Mouse (Mus musculus): ENCODE data around the gene Slc30a6. TPM values are rescaled to one million over a fixed set of nuclear protein-coding genes. Genes with fewer than 3 reads are reported as not detected.

The Slc30a6 gene
- polyA plus RNA-seq, 1 experiment from 2014 or later, result 27.3 TPM

- H3K27me3 ChIP-seq (replicated peaks), result no peaks in the 10 kb centered on the region
- H3K36me3 ChIP-seq, result peaks cover 69% of the 10 kb centered on the region
- H3K9ac ChIP-seq, result no peak overlapping the region
- 39% methylated on average over 4 of the region's 4 CpGs for WGBS
- H3K9me3 ChIP-seq (replicated peaks), result no peaks in the 10 kb centered on the region
- H3K4me1 ChIP-seq (replicated peaks), result no peaks in the 10 kb centered on the region
- no peak overlapping the region for H3K4me3 ChIP-seq
- ATAC-seq (ENCODE audit: insufficient number of reproducible peaks, low FRiP score), result no peak
- H3K27ac ChIP-seq (ENCODE audit: poor library complexity, severe bottlenecking), result no peak overlapping the region
- no peak overlapping the region for H3K4me2 ChIP-seq
These were observed 14.3 kb downstream of the Slc30a6 start for GRCm38 (mm10) chr17:74409722-74410121.

- H3K9ac ChIP-seq, result no peak overlapping the region
- no peak overlapping the region for H3K4me3 ChIP-seq
- WGBS, result 91% methylated on average over 8 of the region's 8 CpGs
- no peaks in the 10 kb centered on the region for H3K9me3 ChIP-seq (replicated peaks)
- H3K36me3 ChIP-seq, result peaks cover 72% of the 10 kb centered on the region
- no peak overlapping the region for H3K4me2 ChIP-seq
- ATAC-seq (ENCODE audit: insufficient number of reproducible peaks, low FRiP score), result no peak
- H3K27me3 ChIP-seq (replicated peaks), result no peaks in the 10 kb centered on the region
- H3K27ac ChIP-seq (ENCODE audit: poor library complexity, severe bottlenecking), result no peak overlapping the region
- no peaks in the 10 kb centered on the region for H3K4me1 ChIP-seq (replicated peaks)
These were observed 17.9 kb downstream of the Slc30a6 start for GRCm38 (mm10) chr17:74413324-74413723.

- Histone ChIP-seq H3K4me2 (no peak overlapping the region), H3K4me1 (replicated peaks) (no peaks in the 10 kb centered on the region), H3K36me3 (peaks cover 78% of the 10 kb centered on the region), H3K27ac (ENCODE audit: poor library complexity, severe bottlenecking) (no peak overlapping the region), H3K27me3 (replicated peaks) (no peaks in the 10 kb centered on the region), H3K9ac (no peak overlapping the region), H3K4me3 (no peak overlapping the region), H3K9me3 (replicated peaks) (no peaks in the 10 kb centered on the region)
- 70% methylated on average over 1 of the region's 1 CpGs for WGBS
- ATAC-seq (ENCODE audit: insufficient number of reproducible peaks, low FRiP score), result no peak
These were observed 19.3 kb downstream of the Slc30a6 start for GRCm38 (mm10) chr17:74414671-74415070.

- H3K36me3 ChIP-seq, result peaks cover 80% of the 10 kb centered on the region
- no peaks in the 10 kb centered on the region for H3K9me3 ChIP-seq (replicated peaks)
These were observed 21.5 kb downstream of the Slc30a6 start for GRCm38 (mm10) chr17:74416841-74417360.

GRCm38 (mm10) chr17:74418171-74418570 lies 22.8 kb downstream of the Slc30a6 start:
- Histone ChIP-seq H3K4me1 (replicated peaks) (no peaks in the 10 kb centered on the region), H3K9me3 (replicated peaks) (no peaks in the 10 kb centered on the region), H3K9ac (no peak overlapping the region), H3K27me3 (replicated peaks) (no peaks in the 10 kb centered on the region), H3K4me3 (no peak overlapping the region), H3K4me2 (no peak overlapping the region), H3K27ac (ENCODE audit: poor library complexity, severe bottlenecking) (no peak overlapping the region), H3K36me3 (peaks cover 81% of the 10 kb centered on the region)
- no peak for ATAC-seq (ENCODE audit: insufficient number of reproducible peaks, low FRiP score)
- 71% methylated on average over 4 of the region's 4 CpGs for WGBS

More at GRCm38 (mm10) chr17:74416841-74417360, 21.5 kb downstream of the Slc30a6 start:
- Histone ChIP-seq H3K27ac (ENCODE audit: poor library complexity, severe bottlenecking) (no peak overlapping the region), H3K4me1 (replicated peaks) (no peaks in the 10 kb centered on the region), H3K4me2 (no peak overlapping the region), H3K4me3 (no peak overlapping the region), H3K9ac (no peak overlapping the region), H3K27me3 (replicated peaks) (no peaks in the 10 kb centered on the region)
- ATAC-seq (ENCODE audit: insufficient number of reproducible peaks, low FRiP score), result no peak
- WGBS, result 88% methylated on average over 8 of the region's 8 CpGs

- no peak for ATAC-seq (ENCODE audit: insufficient number of reproducible peaks, low FRiP score)
- Histone ChIP-seq H3K4me2 (no peak overlapping the region), H3K27ac (ENCODE audit: poor library complexity, severe bottlenecking) (no peak overlapping the region), H3K4me3 (no peak overlapping the region), H3K27me3 (replicated peaks) (no peaks in the 10 kb centered on the region), H3K9me3 (replicated peaks) (no peaks in the 10 kb centered on the region), H3K4me1 (replicated peaks) (peaks cover 7% of the 10 kb centered on the region), H3K36me3 (peaks cover 73% of the 10 kb centered on the region), H3K9ac (no peak overlapping the region)
- 88% methylated on average over 2 of the region's 2 CpGs for WGBS
These were observed 25.2 kb downstream of the Slc30a6 start for GRCm38 (mm10) chr17:74420656-74421055.

GRCm38 (mm10) chr17:74424401-74425005 lies 29.1 kb downstream of the Slc30a6 start:
- WGBS, result 78% methylated on average over 12 of the region's 12 CpGs
- Histone ChIP-seq H3K4me1 (replicated peaks) (peaks cover 7% of the 10 kb centered on the region), H3K9me3 (replicated peaks) (no peaks in the 10 kb centered on the region), H3K9ac (no peak overlapping the region), H3K27ac (ENCODE audit: poor library complexity, severe bottlenecking) (no peak overlapping the region), H3K4me2 (no peak overlapping the region), H3K36me3 (peaks cover 80% of the 10 kb centered on the region), H3K4me3 (no peak overlapping the region), H3K27me3 (replicated peaks) (no peaks in the 10 kb centered on the region)
- no peak for ATAC-seq (ENCODE audit: insufficient number of reproducible peaks, low FRiP score)

- Histone ChIP-seq H3K9me3 (replicated peaks) (no peaks in the 10 kb centered on the region), H3K4me1 (replicated peaks) (peaks cover 16% of the 10 kb centered on the region), H3K36me3 (peaks cover 34% of the 10 kb centered on the region), H3K27ac (ENCODE audit: poor library complexity, severe bottlenecking) (no peak overlapping the region), H3K27me3 (replicated peaks) (no peaks in the 10 kb centered on the region), H3K9ac (no peak overlapping the region), H3K4me3 (no peak overlapping the region), H3K4me2 (no peak overlapping the region)
- ATAC-seq (ENCODE audit: insufficient number of reproducible peaks, low FRiP score), result no peak
- 73% methylated on average over 8 of the region's 8 CpGs for WGBS
These were observed 34.7 kb downstream of the Slc30a6 start for GRCm38 (mm10) chr17:74430074-74430473.

GRCm38 (mm10) chr17:74431481-74431880 lies 36.1 kb downstream of the Slc30a6 start:
- Histone ChIP-seq H3K36me3 (peaks cover 26% of the 10 kb centered on the region), H3K4me1 (replicated peaks) (peaks cover 16% of the 10 kb centered on the region), H3K4me3 (no peak overlapping the region), H3K9ac (no peak overlapping the region), H3K27me3 (replicated peaks) (no peaks in the 10 kb centered on the region), H3K4me2 (no peak overlapping the region), H3K9me3 (replicated peaks) (no peaks in the 10 kb centered on the region), H3K27ac (ENCODE audit: poor library complexity, severe bottlenecking) (no peak overlapping the region)
- no peak for ATAC-seq (ENCODE audit: insufficient number of reproducible peaks, low FRiP score)
- 70% methylated on average over 13 of the region's 13 CpGs for WGBS

GRCm38 (mm10) chr17:74432631-74433030 lies 37.2 kb downstream of the Slc30a6 start:
- ATAC-seq (ENCODE audit: insufficient number of reproducible peaks, low FRiP score), result no peak
- Histone ChIP-seq H3K27ac (ENCODE audit: poor library complexity, severe bottlenecking) (no peak overlapping the region), H3K4me1 (replicated peaks) (peaks cover 16% of the 10 kb centered on the region), H3K9ac (no peak overlapping the region), H3K36me3 (peaks cover 15% of the 10 kb centered on the region), H3K9me3 (replicated peaks) (no peaks in the 10 kb centered on the region), H3K4me3 (no peak overlapping the region), H3K27me3 (replicated peaks) (no peaks in the 10 kb centered on the region), H3K4me2 (no peak overlapping the region)
- WGBS, result 65% methylated on average over 5 of the region's 5 CpGs

GRCm38 (mm10) chr17:74437762-74438161 lies 42.4 kb downstream of the Slc30a6 start:
- H3K36me3 ChIP-seq, result no peaks in the 10 kb centered on the region
- no peak for ATAC-seq (ENCODE audit: insufficient number of reproducible peaks, low FRiP score)
- no peak overlapping the region for H3K9ac ChIP-seq
- H3K4me1 ChIP-seq (replicated peaks), result no peaks in the 10 kb centered on the region
- no peak overlapping the region for H3K4me3 ChIP-seq
- 75% methylated on average over 9 of the region's 9 CpGs for WGBS
- no peak overlapping the region for H3K27ac ChIP-seq (ENCODE audit: poor library complexity, severe bottlenecking)
- no peaks in the 10 kb centered on the region for H3K9me3 ChIP-seq (replicated peaks)
- no peak overlapping the region for H3K4me2 ChIP-seq
- no peaks in the 10 kb centered on the region for H3K27me3 ChIP-seq (replicated peaks)

GRCm38 (mm10) chr17:74440486-74440885 lies 45.1 kb downstream of the Slc30a6 start:
- Histone ChIP-seq H3K36me3 (no peaks in the 10 kb centered on the region), H3K27ac (ENCODE audit: poor library complexity, severe bottlenecking) (no peak overlapping the region), H3K9ac (no peak overlapping the region), H3K4me3 (no peak overlapping the region), H3K9me3 (replicated peaks) (no peaks in the 10 kb centered on the region), H3K4me1 (replicated peaks) (no peaks in the 10 kb centered on the region), H3K4me2 (no peak overlapping the region), H3K27me3 (replicated peaks) (no peaks in the 10 kb centered on the region)
- no peak for ATAC-seq (ENCODE audit: insufficient number of reproducible peaks, low FRiP score)
- WGBS, result 65% methylated on average over 5 of the region's 5 CpGs
